Mouse (Mus musculus): ENCODE results near the gene C3.

- TF ChIP-seq CTCF (IDR thresholded peaks at IDR 0.05; ENCODE audit: insufficient read depth, low read length): no peak
- peak; percentile 15; the same call in 1 of the 2 replicates for TF ChIP-seq POLR2A (IDR thresholded peaks at IDR 0.05; ENCODE audit: borderline replicate concordance, extremely low read depth, low read depth, low read length)
Measured at GRCm38 (mm10) chr17:57250461-57251160, 22.7 kb upstream of the C3 start.
